Mouse (Mus musculus) urinary bladder, postnatal 0 days (tissue): Measurements from ENCODE around the gene Doc2b. TPM values are rescaled to one million over a fixed set of nuclear protein-coding genes. Genes with fewer than 3 reads are reported as not detected.

Experiments
- polyA plus RNA-seq: library from polyadenylated mRNA; unstranded; fragments of >200 nt; fragmentation: Nextera tagmentation; extraction: Ambion mirVana; gene quantifications from 2 replicates; pipeline ENCODE4 v1.2.1, GENCODE M21; 2015

Gene Doc2b
- polyA plus RNA-seq: 0.06 and 0.07 TPM in 2 replicates

DNA sequence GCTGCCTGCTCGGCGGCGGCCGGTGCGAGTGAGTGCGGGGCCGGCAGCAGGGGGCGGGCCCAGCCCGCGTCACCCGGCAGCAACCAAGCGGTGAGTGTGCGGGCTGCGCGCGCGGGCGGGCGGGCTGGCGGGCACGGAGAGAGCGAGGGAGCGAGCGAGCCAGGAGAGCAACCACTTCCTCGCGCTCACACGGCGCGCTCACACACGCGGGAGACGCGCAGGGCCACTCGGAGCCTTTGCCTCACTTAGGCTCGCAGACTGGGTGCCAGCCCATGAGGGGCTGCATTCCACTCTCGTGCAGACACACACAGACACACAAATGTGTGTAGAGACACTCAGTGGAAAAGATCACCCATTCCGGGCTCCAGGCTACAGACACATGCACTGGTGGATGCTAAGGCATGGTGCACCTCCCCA lies at the start of gene Doc2b:
Doc2b (minus strand) TSS at position 21 of the 417 bp plus-strand sequence.

DNA sequence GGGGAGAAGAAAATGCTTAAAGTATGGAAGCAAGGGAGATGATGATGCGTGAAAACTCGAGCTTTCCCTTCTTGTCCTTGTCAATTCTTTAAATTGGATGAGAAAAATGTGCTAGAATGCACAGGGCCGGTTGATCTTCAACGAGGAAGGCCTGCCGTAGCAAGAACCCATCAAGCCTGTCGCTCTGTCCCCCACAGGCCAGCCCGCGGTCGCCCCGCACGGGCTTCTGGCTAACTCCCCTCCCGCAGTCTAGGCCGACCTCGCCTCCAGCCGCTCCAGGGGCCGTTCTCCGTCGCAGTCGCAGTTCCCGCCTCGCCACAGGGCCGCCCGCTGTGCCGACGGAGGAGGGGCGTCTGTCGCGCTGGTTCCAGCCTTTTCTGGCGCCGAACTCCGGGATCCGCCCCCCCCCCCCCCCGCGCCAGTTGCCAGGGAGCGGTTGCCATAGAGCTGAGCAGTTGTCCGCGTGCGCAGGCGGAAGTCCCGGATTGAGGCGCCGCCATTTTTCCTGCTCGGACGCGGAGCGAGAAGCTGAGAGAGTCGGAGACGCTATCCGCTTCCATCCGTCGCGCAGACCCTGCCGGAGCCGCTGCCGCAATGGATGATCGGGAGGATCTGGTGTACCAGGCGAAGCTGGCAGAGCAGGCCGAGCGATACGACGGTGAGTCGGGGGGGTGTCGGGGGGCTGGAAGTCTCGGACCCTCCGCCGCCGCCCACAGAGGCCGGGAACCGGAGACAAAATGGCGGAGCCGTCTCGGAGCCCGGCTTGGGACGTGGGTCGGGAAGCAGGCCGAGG lies 63.2 kb downstream of the Doc2b start, which contains the start of gene Ywhae:
Ywhae (plus strand) TSS at position 436 of the 793 bp plus-strand sequence.

Other genes starting within 250 kb of the Doc2b start
- gene Pitpna, start 208.0 kb downstream of the Doc2b start, polyA plus RNA-seq: 110 and 112 TPM in 2 replicates
- 18.8 and 22.6 TPM in 2 replicates for gene Inpp5k, start 165.1 kb downstream of the Doc2b start, polyA plus RNA-seq
- gene Myo1c, start 145.5 kb downstream of the Doc2b start, polyA plus RNA-seq: 108 and 141 TPM in 2 replicates
- 86.8 and 101 TPM in 2 replicates for gene Crk, start 116.8 kb downstream of the Doc2b start, polyA plus RNA-seq
- gene Ywhae, start 63.2 kb downstream of the Doc2b start, polyA plus RNA-seq: 414 and 511 TPM in 2 replicates
- gene Rph3al, start 142.4 kb upstream of the Doc2b start, polyA plus RNA-seq: 0.88 and 1.0 TPM in 2 replicates
- 1.3 and 1.6 TPM in 2 replicates for gene 1700016K19Rik, start 203.9 kb upstream of the Doc2b start, polyA plus RNA-seq
- 39.4 and 39.5 TPM in 2 replicates for gene Rflnb, start 231.7 kb upstream of the Doc2b start, polyA plus RNA-seq